Mouse (Mus musculus) cerebellum, adult 8-10 months (tissue): ENCODE measurements around the gene Aqp9.

Source experiments
- DNase-seq: peaks from one replicate; pipeline ENCODE4 v3.0.0; 2022

Gene Aqp9

DNA sequence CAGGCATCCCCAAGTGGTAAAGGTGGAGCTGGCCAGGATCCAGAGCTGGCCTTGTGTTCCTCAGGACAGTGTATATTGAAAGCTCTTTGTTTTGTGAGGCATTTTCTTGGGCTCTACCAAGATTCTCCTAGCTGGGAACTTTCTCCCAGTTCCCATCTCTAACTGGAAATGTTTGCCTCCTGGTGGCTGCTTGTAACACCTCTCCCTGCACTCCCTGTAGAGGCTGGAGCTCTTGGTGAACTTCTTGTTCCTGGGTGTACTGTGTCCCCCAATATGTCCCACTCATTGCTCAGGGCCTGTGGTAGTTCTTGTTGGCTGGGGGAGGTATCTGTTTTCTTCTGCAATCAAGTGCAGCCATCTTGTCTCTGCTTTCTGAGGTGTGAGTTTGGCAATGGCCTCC is 104.9 kb downstream of the Aqp9 start:
- DNase-seq, result no peak

GRCm38 (mm10) chr9:71062976-71063375 is 105.5 kb downstream of the Aqp9 start:
- DNase-seq, result no peak

DNA sequence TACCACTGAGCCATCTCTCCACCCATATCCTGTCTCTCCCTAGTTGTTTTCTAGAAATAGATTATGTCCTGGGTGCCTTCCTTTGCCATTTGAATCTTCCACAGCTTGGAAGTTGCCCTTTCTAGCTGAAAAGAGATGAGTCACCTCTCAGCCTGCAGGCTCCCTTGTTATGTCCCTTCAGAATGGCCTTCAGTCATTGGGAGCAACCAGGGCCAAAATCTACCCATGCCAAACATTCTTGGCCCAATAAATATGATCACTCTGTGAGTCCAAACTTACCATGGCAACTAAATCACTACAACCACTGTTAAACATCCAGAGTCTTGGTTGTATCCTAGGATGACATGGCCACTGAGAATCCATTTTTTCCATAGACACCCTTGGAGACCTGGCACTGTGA is 106.2 kb downstream of the Aqp9 start:
- DNase-seq, result no peak
